Mouse (Mus musculus): ENCODE results near the gene Spocd1. TPM values are rescaled to one million over a fixed set of nuclear protein-coding genes. Genes with fewer than 3 reads are reported as not detected.

The Spocd1 gene
- polyA plus RNA-seq, 1 experiment from 2014 or later: 0.06 TPM

Other genes with a start within 250 kb of the Spocd1 start
- 13.9 and 15.4 TPM in 2 replicates for gene Tmem39b, start 232.4 kb upstream of the Spocd1 start, polyA plus RNA-seq (2015; fragmentation: Nextera tagmentation; extraction: Ambion mirVana)
- gene Khdrbs1, start 186.9 kb upstream of the Spocd1 start, polyA plus RNA-seq (2015; fragmentation: Nextera tagmentation; extraction: Ambion mirVana): 105 and 106 TPM in 2 replicates
- 217 and 247 TPM in 2 replicates for gene Ptp4a2, start 118.0 kb upstream of the Spocd1 start, polyA plus RNA-seq (2015; fragmentation: Nextera tagmentation; extraction: Ambion mirVana)
- 11.9 and 15.5 TPM in 2 replicates for gene Adgrb2, start 55.6 kb downstream of the Spocd1 start, polyA plus RNA-seq (2015; fragmentation: Nextera tagmentation; extraction: Ambion mirVana)
- 24.5 and 25.8 TPM in 2 replicates for gene Col16a1, start 118.6 kb downstream of the Spocd1 start, polyA plus RNA-seq (2015; fragmentation: Nextera tagmentation; extraction: Ambion mirVana)
- 65.6 and 69.7 TPM in 2 replicates for gene Pef1, start 173.3 kb downstream of the Spocd1 start, polyA plus RNA-seq (2015; fragmentation: Nextera tagmentation; extraction: Ambion mirVana)
- 3.7 and 3.9 TPM in 2 replicates for gene Hcrtr1, start 210.1 kb downstream of the Spocd1 start, polyA plus RNA-seq (2015; fragmentation: Nextera tagmentation; extraction: Ambion mirVana)
- 4.1 and 14.7 TPM in 2 replicates for gene Tinagl1, start 245.9 kb downstream of the Spocd1 start, polyA plus RNA-seq (2015; fragmentation: Nextera tagmentation; extraction: Ambion mirVana)

Measured in neural tube, embryonic 15.5 days (tissue).